Mouse (Mus musculus): ENCODE measurements around the gene Cldn5.

Gene Cldn5

GRCm38 (mm10) chr16:18776556-18777100, at the start of gene Cldn5:
Gene Cldn5, plus strand, starts transcription at chr16:18776847.
- peak; percentile 15 for DNase-seq

- DNase-seq: no peak
Observed at GRCm38 (mm10) chr16:18727536-18728499, 48.8 kb upstream of the Cldn5 start.

- no peak for DNase-seq
Observed at GRCm38 (mm10) chr16:18729185-18729584, 47.5 kb upstream of the Cldn5 start.

- no peak for DNase-seq
Observed at GRCm38 (mm10) chr16:18730640-18731039, 46.0 kb upstream of the Cldn5 start.

GRCm38 (mm10) chr16:18733100-18733956, 43.3 kb upstream of the Cldn5 start:
- DNase-seq: peak; percentile 34

- DNase-seq: no peak
Observed at GRCm38 (mm10) chr16:18738303-18738702, 38.3 kb upstream of the Cldn5 start.

GRCm38 (mm10) chr16:18746268-18747122, 30.2 kb upstream of the Cldn5 start:
- DNase-seq: no peak

- DNase-seq: no peak
Observed at GRCm38 (mm10) chr16:18751101-18751500, 25.5 kb upstream of the Cldn5 start.

GRCm38 (mm10) chr16:18751885-18752499, 24.7 kb upstream of the Cldn5 start:
- no peak for DNase-seq

GRCm38 (mm10) chr16:18761734-18762133, 14.9 kb upstream of the Cldn5 start:
- no peak for DNase-seq

GRCm38 (mm10) chr16:18762960-18763359, 13.7 kb upstream of the Cldn5 start:
- no peak for DNase-seq

- DNase-seq: no peak
Observed at GRCm38 (mm10) chr16:18766390-18766789, 10.3 kb upstream of the Cldn5 start.

GRCm38 (mm10) chr16:18769501-18769900, 7.1 kb upstream of the Cldn5 start:
- DNase-seq: no peak

GRCm38 (mm10) chr16:18773936-18774335, 2.7 kb upstream of the Cldn5 start:
- DNase-seq: no peak

GRCm38 (mm10) chr16:18775621-18776555, 759 bp upstream of the Cldn5 start:
- no peak for DNase-seq

GRCm38 (mm10) chr16:18777101-18778080, 744 bp downstream of the Cldn5 start:
- DNase-seq: no peak

- no peak for DNase-seq
Observed at GRCm38 (mm10) chr16:18778461-18778860, 1.8 kb downstream of the Cldn5 start.

- DNase-seq: no peak
Observed at GRCm38 (mm10) chr16:18781810-18782209, 5.2 kb downstream of the Cldn5 start.

- no peak for DNase-seq
Observed at GRCm38 (mm10) chr16:18785025-18785424, 8.4 kb downstream of the Cldn5 start.
